Mouse (Mus musculus) heart, postnatal 0 days (tissue): ENCODE results near the gene Sgtb. TPM values are rescaled to one million over a fixed set of nuclear protein-coding genes. Genes with fewer than 3 reads are reported as not detected.

Experiments used
- ATAC-seq: fragments of 200-750 bp; cut with Nextera tagmentation; 2 replicates; pipeline ENCODE4 v1.8.0; 2017; ENCODE audit warnings: low read depth, moderate number of reproducible peaks, moderate library complexity; ENCODE audit not compliant: insufficient read depth
- DNase-seq: peaks from one replicate; pipeline ENCODE4 v3.0.0-alpha.2; 2016; ENCODE audit warnings: low spot score
- H3K27ac ChIP-seq: fragments of 300-500 bp; sonication (generic); 2 replicates; pipeline ENCODE4 v1.5.1; 2014; ENCODE audit warnings: low read depth, mild to moderate bottlenecking
- H3K27me3 ChIP-seq: fragments of 300-500 bp; sonication (generic); 2 replicates; pipeline ENCODE4 v1.6.1; 2014; ENCODE audit warnings: low read length, mixed read lengths; ENCODE audit not compliant: control insufficient read depth, insufficient read depth
- H3K36me3 ChIP-seq: fragments of 300-500 bp; sonication (generic); replicated peaks from 2 replicates; pipeline ENCODE4 v1.6.1; 2014; ENCODE audit warnings: low read length, mixed read lengths; ENCODE audit not compliant: control insufficient read depth, insufficient read depth
- H3K4me1 ChIP-seq: fragments of 300-500 bp; sonication (generic); 2 replicates; pipeline ENCODE4 v1.6.1; 2014; ENCODE audit warnings: antibody characterized with exemption; ENCODE audit not compliant: control insufficient read depth, insufficient read depth
- H3K4me2 ChIP-seq: fragments of 300-500 bp; sonication (generic); 2 replicates; pipeline ENCODE4 v1.6.1; 2014; ENCODE audit warnings: low read depth, mild to moderate bottlenecking, low read length, moderate library complexity
- H3K4me3 ChIP-seq: fragments of 300-500 bp; sonication (generic); 2 replicates; pipeline ENCODE4 v1.5.1; 2014; ENCODE audit warnings: low read depth, low read length
- H3K9ac ChIP-seq: fragments of 300-500 bp; sonication (generic); replicated peaks from 2 replicates; pipeline ENCODE4 v1.6.1; 2014; ENCODE audit warnings: low read depth, low read length, mixed read lengths
- H3K9me3 ChIP-seq: fragments of 300-500 bp; sonication (generic); replicated peaks from 2 replicates; pipeline ENCODE4 v1.6.1; 2016; ENCODE audit warnings: low read length; ENCODE audit not compliant: control insufficient read depth
- CTCF ChIP-seq: IDR thresholded peaks from 2 replicates; pipeline ENCODE4 v1.5.1; 2016; ENCODE audit warnings: antibody characterized with exemption, control low read depth, low read depth
- EP300 ChIP-seq: IDR thresholded peaks from 2 replicates; pipeline ENCODE4 v1.6.1; 2016; ENCODE audit warnings: antibody characterized with exemption, low read depth
- WGBS: fragments of 180-500 bp; shearing (Covaris S2); extraction: QIAGEN DNeasy Blood & Tissue Kit; methylation state at CpG from one replicate; pipeline ENCODE4 v1.1.7; 2014; 5-methylcytosine and 5-hydroxymethylcytosine counted together
- polyA plus RNA-seq: library from polyadenylated mRNA; unstranded; fragments of >200 nt; fragmentation: Nextera tagmentation; extraction: Ambion mirVana; gene quantifications from 2 replicates; pipeline ENCODE4 v1.2.1, GENCODE M21; 2015
- total RNA-seq: library from RNA; depleted of rRNA; stranded (reverse); fragments of >200 nt; gene quantifications from 2 replicates; pipeline ENCODE4 v1.2.3, GENCODE M21; 2014; ENCODE audit warnings: low replicate concordance; rRNA removed

Sgtb gene
- total and polyA plus RNA-seq, 2 experiments from 2014 or later: 1.1 TPM

GRCm38 (mm10) chr13:104176874-104177273, 67.3 kb downstream of the Sgtb start:
- no peaks in the 10 kb centered on the region for H3K9me3 ChIP-seq
- H3K9ac ChIP-seq: no peak overlapping the region
- H3K4me3 ChIP-seq: peak overlapping the region; percentile 98
- H3K4me2 ChIP-seq: peak overlapping the region; percentile 94
- TF ChIP-seq CTCF (no peak), EP300 (no peak)
- peaks cover 14% of the 10 kb centered on the region for H3K4me1 ChIP-seq
- peaks cover 9% of the 10 kb centered on the region; the same call in 1 of the 2 replicates for H3K36me3 ChIP-seq
- DNase-seq (no peak), ATAC-seq (no peak)
- 53% methylated on average over 3 of the region's 3 CpGs for WGBS
- H3K27ac ChIP-seq: no peak overlapping the region
- H3K27me3 ChIP-seq: no peaks in the 10 kb centered on the region

GRCm38 (mm10) chr13:104177796-104178649, 68.5 kb downstream of the Sgtb start, which contains the start of gene Trappc13:
Gene Trappc13, minus strand, starts transcription at chr13:104178469.
- WGBS: under 1% methylated on average over 32 of the region's 32 CpGs
- H3K4me2 ChIP-seq: peak within 1 kb of the TSS; percentile 94
- H3K27ac ChIP-seq: peak within 1 kb of the TSS; percentile 87
- no peak for TF ChIP-seq CTCF
- no peak for TF ChIP-seq EP300
- peaks cover 14% of the 10 kb centered on the region for H3K4me1 ChIP-seq
- H3K9me3 ChIP-seq: no peaks in the 10 kb centered on the region
- peak within 1 kb of the TSS; percentile 88 for H3K9ac ChIP-seq
- no peaks in the 10 kb centered on the region for H3K27me3 ChIP-seq
- H3K4me3 ChIP-seq: peak within 1 kb of the TSS; percentile 98
- ATAC-seq (peak; percentile 85), DNase-seq (peak; percentile 41)
- H3K36me3 ChIP-seq: peaks cover 18% of the 10 kb centered on the region; the same call in 1 of the 2 replicates

GRCm38 (mm10) chr13:104178650-104179121, 69.1 kb downstream of the Sgtb start, which contains the start of gene Trim23:
Gene Trim23, plus strand, starts transcription at chr13:104178797.
- peak; percentile 99 for DNase-seq
- peak within 1 kb of the TSS; percentile 87 for H3K27ac ChIP-seq
- H3K36me3 ChIP-seq: peaks cover 19% of the 10 kb centered on the region; the same call in 1 of the 2 replicates
- WGBS: under 1% methylated on average over 38 of the region's 38 CpGs
- H3K27me3 ChIP-seq: no peaks in the 10 kb centered on the region
- H3K4me3 ChIP-seq: peak within 1 kb of the TSS; percentile 98
- peak within 1 kb of the TSS; percentile 94 for H3K4me2 ChIP-seq
- ATAC-seq: peak; percentile 100
- H3K9ac ChIP-seq: peak within 1 kb of the TSS; percentile 88
- peaks cover 14% of the 10 kb centered on the region for H3K4me1 ChIP-seq
- no peaks in the 10 kb centered on the region for H3K9me3 ChIP-seq
- TF ChIP-seq EP300 (no peak), CTCF (peak; percentile 32)

- Histone ChIP-seq H3K4me3 (peak overlapping the region; percentile 98), H3K36me3 (peaks cover 19% of the 10 kb centered on the region; the same call in 1 of the 2 replicates), H3K4me2 (peak overlapping the region; percentile 69), H3K27ac (peak overlapping the region; percentile 85), H3K9ac (peak overlapping the region; percentile 83), H3K9me3 (no peaks in the 10 kb centered on the region), H3K27me3 (no peaks in the 10 kb centered on the region), H3K4me1 (peaks cover 14% of the 10 kb centered on the region)
- ATAC-seq (no peak), DNase-seq (peak; percentile 14)
- no peak for TF ChIP-seq EP300
- TF ChIP-seq CTCF: no peak
- 8% methylated on average over 13 of the region's 13 CpGs for WGBS
Measured at GRCm38 (mm10) chr13:104179176-104179888, 69.8 kb downstream of the Sgtb start.

GRCm38 (mm10) chr13:104187357-104187756, 77.8 kb downstream of the Sgtb start:
- Histone ChIP-seq H3K4me3 (no peak overlapping the region), H3K4me1 (no peaks in the 10 kb centered on the region), H3K27ac (no peak overlapping the region), H3K9ac (no peak overlapping the region), H3K4me2 (no peak overlapping the region), H3K36me3 (peaks cover 50% of the 10 kb centered on the region), H3K27me3 (no peaks in the 10 kb centered on the region), H3K9me3 (no peaks in the 10 kb centered on the region)
- DNase-seq (no peak), ATAC-seq (no peak)
- no peak for TF ChIP-seq EP300
- TF ChIP-seq CTCF: no peak
- 51% methylated on average over 4 of the region's 4 CpGs for WGBS

Other genes starting within 250 kb of the Sgtb start
- gene Erbin, start 189.2 kb upstream of the Sgtb start, total RNA-seq: 30.2 and 44.3 TPM in 2 replicates
- gene Erbin, start 189.2 kb upstream of the Sgtb start, polyA plus RNA-seq: 8.9 and 10.9 TPM in 2 replicates
- 31.1 and 42.2 TPM in 2 replicates for gene Nln, start 127 bp upstream of the Sgtb start, total RNA-seq
- 16.2 and 17.0 TPM in 2 replicates for gene Nln, start 127 bp upstream of the Sgtb start, polyA plus RNA-seq
- 28.3 and 35.4 TPM in 2 replicates for gene Trappc13, start 68.7 kb downstream of the Sgtb start, total RNA-seq
- gene Trappc13, start 68.7 kb downstream of the Sgtb start, polyA plus RNA-seq: 33.1 and 38.8 TPM in 2 replicates
- gene Trim23, start 69.1 kb downstream of the Sgtb start, total RNA-seq: 16.8 and 20.6 TPM in 2 replicates
- 13.2 and 14.3 TPM in 2 replicates for gene Trim23, start 69.1 kb downstream of the Sgtb start, polyA plus RNA-seq
- 0.19 and 4.5 TPM in 2 replicates for gene Cenpk, start 118.9 kb downstream of the Sgtb start, total RNA-seq
- 17.3 and 18.2 TPM in 2 replicates for gene Cenpk, start 118.9 kb downstream of the Sgtb start, polyA plus RNA-seq
- 2.1 and 4.8 TPM in 2 replicates for gene Ppwd1, start 119.1 kb downstream of the Sgtb start, total RNA-seq
- 5.4 and 5.8 TPM in 2 replicates for gene Ppwd1, start 119.1 kb downstream of the Sgtb start, polyA plus RNA-seq
- gene Adamts6, start 178.1 kb downstream of the Sgtb start, total RNA-seq: 20.6 and 21.8 TPM in 2 replicates
- gene Adamts6, start 178.1 kb downstream of the Sgtb start, polyA plus RNA-seq: 2.0 and 2.7 TPM in 2 replicates